Mouse (Mus musculus): Measurements from ENCODE around the gene Pld2. TPM values are rescaled to one million over a fixed set of nuclear protein-coding genes. Genes with fewer than 3 reads are reported as not detected.
A peak's percentile ranks its signal among the peaks of the same experiment; 100 is the strongest.

Pld2 gene
- polyA plus RNA-seq, 2 experiments: 1.3 to 1.9 TPM

GRCm38 (mm10) chr11:70512709-70513342, 27.0 kb upstream of the Pld2 start:
- no peak for DNase-seq (ENCODE audit: low read depth in 3 of 3, low spot score in 3 of 3)
- Histone ChIP-seq H3K36me3 (replicated peaks; ENCODE audit: control insufficient read depth, insufficient read depth, low read depth) (no peaks in the 10 kb centered on the region), H3K4me2 (ENCODE audit: low read depth) (no peak overlapping the region), H3K4me3 (ENCODE audit: insufficient read depth in 1 of 2, low read depth in 2 of 2, low read length in 2 of 2) (no peak overlapping the region), H3K27ac (no peak overlapping the region), H3K27me3 (ENCODE audit: control insufficient read depth, insufficient read depth, low read length) (peaks cover 3% of the 10 kb centered on the region; the same call in 1 of the 2 replicates), H3K9me3 (ENCODE audit: control insufficient read depth, low read length) (no peaks in the 10 kb centered on the region), H3K4me1 (replicated peaks; ENCODE audit: control insufficient read depth in 2 of 2, insufficient read depth in 2 of 2, low read length in 1 of 2) (peaks cover under 1 to 4% of the 10 kb centered on the region in 2 experiments; a peak in 2 of 4 replicates), H3K9ac (replicated peaks) (no peak overlapping the region)
- no peak for ATAC-seq (ENCODE audit: insufficient read depth)
- 49% methylated on average over 7 of the region's 7 CpGs for WGBS (ENCODE audit: insufficient replicate concordance)
- TF ChIP-seq CTCF (IDR thresholded peaks at IDR 0.05; ENCODE audit: low read depth): no peak
- no peak for TF ChIP-seq EP300 (IDR thresholded peaks at IDR 0.05; ENCODE audit: low read depth)

- peaks cover 3% of the 10 kb centered on the region; the same call in 1 of the 2 replicates for H3K27me3 ChIP-seq (ENCODE audit: control insufficient read depth, insufficient read depth, low read length)
- ATAC-seq (ENCODE audit: insufficient read depth): no peak
- H3K36me3 ChIP-seq (replicated peaks; ENCODE audit: control insufficient read depth, insufficient read depth, low read depth): no peaks in the 10 kb centered on the region
- no peaks in the 10 kb centered on the region for H3K9me3 ChIP-seq (ENCODE audit: control insufficient read depth, low read length)
- no peak overlapping the region for H3K9ac ChIP-seq (replicated peaks)
- H3K4me1 ChIP-seq (replicated peaks; ENCODE audit: control insufficient read depth in 2 of 2, insufficient read depth in 2 of 2, low read length in 1 of 2): peaks cover 6% of the 10 kb centered on the region in 2 experiments; a peak in 3 of 4 replicates
- H3K4me3 ChIP-seq (ENCODE audit: insufficient read depth in 1 of 2, low read depth in 2 of 2, low read length in 2 of 2): no peak overlapping the region
- TF ChIP-seq CTCF (IDR thresholded peaks at IDR 0.05; ENCODE audit: low read depth) (no peak), EP300 (IDR thresholded peaks at IDR 0.05; ENCODE audit: low read depth) (no peak)
- H3K4me2 ChIP-seq (ENCODE audit: low read depth): no peak overlapping the region
- WGBS (ENCODE audit: insufficient replicate concordance): 56% methylated on average over 11 of the region's 11 CpGs
- no peak overlapping the region for H3K27ac ChIP-seq
- no peak for DNase-seq (ENCODE audit: low read depth in 3 of 3, low spot score in 3 of 3)
Measured at GRCm38 (mm10) chr11:70513520-70513919, 26.3 kb upstream of the Pld2 start.

DNA sequence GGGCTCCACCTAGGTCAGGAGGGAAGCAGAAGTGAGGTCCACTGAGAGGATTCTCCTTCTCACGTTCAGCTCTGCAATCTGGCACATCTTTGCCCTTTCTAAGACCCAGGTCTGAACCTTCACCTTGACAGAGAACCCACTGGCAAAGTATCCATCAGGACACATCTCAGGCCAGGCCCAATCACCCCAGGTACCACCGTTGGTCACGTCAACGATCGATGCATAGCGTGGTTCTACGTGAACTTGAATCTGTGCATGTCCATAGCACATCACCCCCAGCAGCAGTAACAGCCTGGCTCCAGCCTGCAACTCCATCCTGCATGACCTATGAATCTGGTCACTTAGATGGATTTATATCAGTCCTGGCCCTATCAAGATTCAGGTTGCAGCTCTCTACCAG, 25.6 kb upstream of the Pld2 start, which contains the start of gene Vmo1:
Gene Vmo1 (minus strand): TSS at position 329 of the 400 bp plus-strand sequence.
- Histone ChIP-seq H3K4me3 (ENCODE audit: insufficient read depth in 1 of 2, low read depth in 2 of 2, low read length in 2 of 2) (no peak within 1 kb of the TSS), H3K9me3 (ENCODE audit: control insufficient read depth, low read length) (no peaks in the 10 kb centered on the region), H3K4me2 (ENCODE audit: low read depth) (no peak within 1 kb of the TSS), H3K9ac (replicated peaks) (no peak within 1 kb of the TSS), H3K27ac (no peak within 1 kb of the TSS), H3K4me1 (replicated peaks; ENCODE audit: control insufficient read depth in 2 of 2, insufficient read depth in 2 of 2, low read length in 1 of 2) (peaks cover 6 to 13% of the 10 kb centered on the region in 2 experiments; a peak in 3 of 4 replicates), H3K27me3 (ENCODE audit: control insufficient read depth, insufficient read depth, low read length) (peaks cover 3% of the 10 kb centered on the region; the same call in 1 of the 2 replicates), H3K36me3 (replicated peaks; ENCODE audit: control insufficient read depth, insufficient read depth, low read depth) (no peaks in the 10 kb centered on the region)
- no peak for ATAC-seq (ENCODE audit: insufficient read depth)
- TF ChIP-seq CTCF (IDR thresholded peaks at IDR 0.05; ENCODE audit: low read depth) (no peak), EP300 (IDR thresholded peaks at IDR 0.05; ENCODE audit: low read depth) (no peak)
- DNase-seq (ENCODE audit: low read depth in 3 of 3, low spot score in 3 of 3): no peak
- WGBS (ENCODE audit: insufficient replicate concordance): 72% methylated on average over 7 of the region's 7 CpGs

DNA sequence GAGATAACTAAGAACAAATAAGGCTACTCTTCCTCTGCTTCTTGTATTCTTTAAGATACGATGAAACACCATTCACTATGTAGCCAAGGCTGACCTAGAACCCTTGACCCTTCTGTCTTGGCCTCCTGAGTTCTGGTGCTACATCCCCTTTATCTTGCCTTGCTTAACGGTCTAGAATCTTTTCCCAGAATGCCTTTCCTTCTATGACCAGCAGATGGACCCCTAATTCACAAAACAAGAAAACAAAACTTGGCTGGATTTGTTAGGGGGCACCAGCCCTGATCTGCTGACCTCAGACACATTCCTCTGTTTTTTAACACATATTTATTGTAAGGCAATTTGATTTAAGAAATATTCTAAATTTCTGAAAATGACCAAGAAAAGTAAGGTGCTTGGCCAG, 23.5 kb upstream of the Pld2 start:
- Histone ChIP-seq H3K36me3 (replicated peaks; ENCODE audit: control insufficient read depth, insufficient read depth, low read depth) (no peaks in the 10 kb centered on the region), H3K27me3 (ENCODE audit: control insufficient read depth, insufficient read depth, low read length) (peaks cover 13% of the 10 kb centered on the region), H3K9ac (replicated peaks) (no peak overlapping the region), H3K4me3 (ENCODE audit: insufficient read depth in 1 of 2, low read depth in 2 of 2, low read length in 2 of 2) (no peak overlapping the region), H3K27ac (no peak overlapping the region), H3K4me1 (replicated peaks; ENCODE audit: control insufficient read depth in 2 of 2, insufficient read depth in 2 of 2, low read length in 1 of 2) (peaks cover 6 to 13% of the 10 kb centered on the region in 2 experiments; a peak in 3 of 4 replicates), H3K4me2 (ENCODE audit: low read depth) (no peak overlapping the region), H3K9me3 (ENCODE audit: control insufficient read depth, low read length) (no peaks in the 10 kb centered on the region)
- WGBS (ENCODE audit: insufficient replicate concordance): 17% methylated on average over 2 of the region's 2 CpGs
- DNase-seq (ENCODE audit: low read depth in 3 of 3, low spot score in 3 of 3) (peak in 1 of 3 experiments; percentile 48), ATAC-seq (ENCODE audit: insufficient read depth) (no peak)
- TF ChIP-seq CTCF (IDR thresholded peaks at IDR 0.05; ENCODE audit: low read depth): peak; percentile 67
- no peak for TF ChIP-seq EP300 (IDR thresholded peaks at IDR 0.05; ENCODE audit: low read depth)

- peak; percentile 31; the same call in 1 of the 2 replicates for ATAC-seq (ENCODE audit: insufficient read depth)
- H3K27me3 ChIP-seq (ENCODE audit: control insufficient read depth, insufficient read depth, low read length): peaks cover 13% of the 10 kb centered on the region
- 17% methylated on average over 1 of the region's 1 CpGs for WGBS (ENCODE audit: insufficient replicate concordance)
- no peak for DNase-seq (ENCODE audit: low read depth in 3 of 3, low spot score in 3 of 3)
- no peak overlapping the region for H3K27ac ChIP-seq
- peaks cover 6 to 18% of the 10 kb centered on the region in 2 experiments; a peak in 3 of 4 replicates for H3K4me1 ChIP-seq (replicated peaks; ENCODE audit: control insufficient read depth in 2 of 2, insufficient read depth in 2 of 2, low read length in 1 of 2)
- TF ChIP-seq EP300 (IDR thresholded peaks at IDR 0.05; ENCODE audit: low read depth): 0 out of 2 replicates have a peak, but pooled peaks have one; percentile 4
- no peak for TF ChIP-seq CTCF (IDR thresholded peaks at IDR 0.05; ENCODE audit: low read depth)
- H3K9me3 ChIP-seq (ENCODE audit: control insufficient read depth, low read length): no peaks in the 10 kb centered on the region
- H3K9ac ChIP-seq (replicated peaks): no peak overlapping the region
- no peak overlapping the region for H3K4me3 ChIP-seq (ENCODE audit: insufficient read depth in 1 of 2, low read depth in 2 of 2, low read length in 2 of 2)
- H3K4me2 ChIP-seq (ENCODE audit: low read depth): peak overlapping the region; percentile 7; the same call in 1 of the 2 replicates
- H3K36me3 ChIP-seq (replicated peaks; ENCODE audit: control insufficient read depth, insufficient read depth, low read depth): no peaks in the 10 kb centered on the region
Measured at GRCm38 (mm10) chr11:70518436-70518835, 21.4 kb upstream of the Pld2 start.

Measured in liver, embryonic 14.5 days (tissue).